Mouse (Mus musculus): ENCODE measurements around the gene Anxa6. TPM values are rescaled to one million over a fixed set of nuclear protein-coding genes. Genes with fewer than 3 reads are reported as not detected.

The Anxa6 gene
- polyA plus RNA-seq, 1 experiment from 2014 or later = 121 TPM

- H3K4me3 ChIP-seq = no peak overlapping the region
- no peaks in the 10 kb centered on the region for H3K9me3 ChIP-seq (replicated peaks)
- WGBS = 77% methylated on average over 3 of the region's 3 CpGs
- H3K36me3 ChIP-seq = peaks cover 10% of the 10 kb centered on the region
- no peaks in the 10 kb centered on the region for H3K4me1 ChIP-seq
- H3K27ac ChIP-seq = no peak overlapping the region
- ATAC-seq (ENCODE audit: low FRiP score) = no peak
- H3K4me2 ChIP-seq (replicated peaks) = no peak overlapping the region
- no peak overlapping the region for H3K9ac ChIP-seq
- H3K27me3 ChIP-seq = no peaks in the 10 kb centered on the region
Measured at GRCm38 (mm10) chr11:54985086-54985485, 48.2 kb downstream of the Anxa6 start.

- Histone ChIP-seq H3K4me2 (replicated peaks) (no peak overlapping the region), H3K4me3 (no peak overlapping the region), H3K9me3 (replicated peaks) (no peaks in the 10 kb centered on the region), H3K27ac (no peak overlapping the region), H3K36me3 (peaks cover 10% of the 10 kb centered on the region), H3K9ac (no peak overlapping the region), H3K4me1 (no peaks in the 10 kb centered on the region), H3K27me3 (no peaks in the 10 kb centered on the region)
- WGBS = 63% methylated on average over 4 of the region's 4 CpGs
- ATAC-seq (ENCODE audit: low FRiP score) = no peak
Measured at GRCm38 (mm10) chr11:54984581-54984980, 48.7 kb downstream of the Anxa6 start.

- H3K36me3 ChIP-seq = peaks cover 10% of the 10 kb centered on the region
- H3K27ac ChIP-seq = no peak overlapping the region
- no peak for ATAC-seq (ENCODE audit: low FRiP score)
- 3% methylated on average over 6 of the region's 6 CpGs for WGBS
- no peak overlapping the region for H3K4me2 ChIP-seq (replicated peaks)
- H3K27me3 ChIP-seq = no peaks in the 10 kb centered on the region
- H3K4me1 ChIP-seq = no peaks in the 10 kb centered on the region
- H3K9me3 ChIP-seq (replicated peaks) = no peaks in the 10 kb centered on the region
- H3K9ac ChIP-seq = no peak overlapping the region
- no peak overlapping the region for H3K4me3 ChIP-seq
Measured at GRCm38 (mm10) chr11:54984085-54984484, 49.2 kb downstream of the Anxa6 start.

- Histone ChIP-seq H3K27me3 (no peaks in the 10 kb centered on the region), H3K4me1 (no peaks in the 10 kb centered on the region), H3K27ac (no peak overlapping the region), H3K9me3 (replicated peaks) (no peaks in the 10 kb centered on the region), H3K4me3 (no peak overlapping the region), H3K36me3 (peaks cover 6% of the 10 kb centered on the region), H3K4me2 (replicated peaks) (no peak overlapping the region), H3K9ac (no peak overlapping the region)
- ATAC-seq (ENCODE audit: low FRiP score) = no peak
- 86% methylated on average over 6 of the region's 6 CpGs for WGBS
Measured at GRCm38 (mm10) chr11:54982520-54982919, 50.7 kb downstream of the Anxa6 start.

GRCm38 (mm10) chr11:54981630-54982029 lies 51.6 kb downstream of the Anxa6 start:
- H3K27ac ChIP-seq = no peak overlapping the region
- 94% methylated on average over 4 of the region's 4 CpGs for WGBS
- no peak overlapping the region for H3K9ac ChIP-seq
- peaks cover 6% of the 10 kb centered on the region for H3K36me3 ChIP-seq
- no peak overlapping the region for H3K4me2 ChIP-seq (replicated peaks)
- no peaks in the 10 kb centered on the region for H3K9me3 ChIP-seq (replicated peaks)
- H3K27me3 ChIP-seq = no peaks in the 10 kb centered on the region
- no peak overlapping the region for H3K4me3 ChIP-seq
- H3K4me1 ChIP-seq = no peaks in the 10 kb centered on the region
- no peak for ATAC-seq (ENCODE audit: low FRiP score)

GRCm38 (mm10) chr11:54977385-54977937 lies 55.8 kb downstream of the Anxa6 start:
- ATAC-seq (ENCODE audit: low FRiP score) = no peak
- 61% methylated on average over 6 of the region's 6 CpGs for WGBS
- H3K9me3 ChIP-seq (replicated peaks) = no peaks in the 10 kb centered on the region

GRCm38 (mm10) chr11:54976351-54976750 lies 56.9 kb downstream of the Anxa6 start:
- H3K9me3 ChIP-seq (replicated peaks) = no peaks in the 10 kb centered on the region
- H3K4me1 ChIP-seq = peaks cover 13% of the 10 kb centered on the region
- no peak overlapping the region for H3K27ac ChIP-seq
- H3K4me3 ChIP-seq = no peak overlapping the region
- no peak for ATAC-seq (ENCODE audit: low FRiP score)
- no peak overlapping the region for H3K9ac ChIP-seq
- WGBS = 96% methylated on average over 2 of the region's 2 CpGs
- no peaks in the 10 kb centered on the region for H3K27me3 ChIP-seq
- no peak overlapping the region for H3K4me2 ChIP-seq (replicated peaks)
- H3K36me3 ChIP-seq = peaks cover 2% of the 10 kb centered on the region

More at GRCm38 (mm10) chr11:54977385-54977937, 55.8 kb downstream of the Anxa6 start:
- H3K36me3 ChIP-seq = peaks cover 6% of the 10 kb centered on the region
- no peak overlapping the region for H3K4me2 ChIP-seq (replicated peaks)
- H3K9ac ChIP-seq = no peak overlapping the region
- H3K27me3 ChIP-seq = no peaks in the 10 kb centered on the region
- no peak overlapping the region for H3K27ac ChIP-seq
- H3K4me3 ChIP-seq = no peak overlapping the region
- peaks cover 13% of the 10 kb centered on the region for H3K4me1 ChIP-seq

GRCm38 (mm10) chr11:54975756-54976155 lies 57.5 kb downstream of the Anxa6 start:
- no peaks in the 10 kb centered on the region; the same call in 1 of the 2 replicates for H3K36me3 ChIP-seq
- no peak overlapping the region for H3K4me3 ChIP-seq
- H3K4me2 ChIP-seq (replicated peaks) = no peak overlapping the region
- WGBS = 92% methylated on average over 2 of the region's 2 CpGs
- ATAC-seq (ENCODE audit: low FRiP score) = no peak
- H3K27ac ChIP-seq = no peak overlapping the region
- H3K9ac ChIP-seq = no peak overlapping the region
- H3K9me3 ChIP-seq (replicated peaks) = no peaks in the 10 kb centered on the region
- no peaks in the 10 kb centered on the region for H3K27me3 ChIP-seq
- peaks cover 13% of the 10 kb centered on the region for H3K4me1 ChIP-seq

GRCm38 (mm10) chr11:54975340-54975739 lies 57.9 kb downstream of the Anxa6 start:
- Histone ChIP-seq H3K4me1 (peaks cover 13% of the 10 kb centered on the region), H3K4me3 (no peak overlapping the region), H3K36me3 (no peaks in the 10 kb centered on the region; the same call in 1 of the 2 replicates), H3K27me3 (no peaks in the 10 kb centered on the region), H3K9me3 (replicated peaks) (no peaks in the 10 kb centered on the region), H3K27ac (no peak overlapping the region), H3K9ac (no peak overlapping the region), H3K4me2 (replicated peaks) (no peak overlapping the region)
- 87% methylated on average over 5 of the region's 5 CpGs for WGBS
- no peak for ATAC-seq (ENCODE audit: low FRiP score)

GRCm38 (mm10) chr11:54974639-54975038 lies 58.6 kb downstream of the Anxa6 start:
- Histone ChIP-seq H3K4me1 (peaks cover 13% of the 10 kb centered on the region), H3K27me3 (no peaks in the 10 kb centered on the region), H3K9me3 (replicated peaks) (no peaks in the 10 kb centered on the region), H3K9ac (no peak overlapping the region), H3K27ac (no peak overlapping the region), H3K4me2 (replicated peaks) (no peak overlapping the region), H3K36me3 (no peaks in the 10 kb centered on the region; the same call in 1 of the 2 replicates), H3K4me3 (no peak overlapping the region)
- WGBS = 90% methylated on average over 4 of the region's 4 CpGs
- ATAC-seq (ENCODE audit: low FRiP score) = no peak

GRCm38 (mm10) chr11:54973481-54974212 lies 59.6 kb downstream of the Anxa6 start:
- no peak for ATAC-seq (ENCODE audit: low FRiP score)
- H3K9ac ChIP-seq = no peak overlapping the region; the same call in 1 of the 2 replicates
- no peak overlapping the region for H3K4me3 ChIP-seq
- no peaks in the 10 kb centered on the region for H3K27me3 ChIP-seq
- no peaks in the 10 kb centered on the region for H3K9me3 ChIP-seq (replicated peaks)
- WGBS = 51% methylated on average over 8 of the region's 8 CpGs
- no peaks in the 10 kb centered on the region for H3K36me3 ChIP-seq
- H3K4me1 ChIP-seq = peaks cover 13% of the 10 kb centered on the region
- no peak overlapping the region for H3K4me2 ChIP-seq (replicated peaks)
- no peak overlapping the region for H3K27ac ChIP-seq

- no peak for ATAC-seq (ENCODE audit: low FRiP score)
- no peak overlapping the region for H3K4me3 ChIP-seq
- no peak overlapping the region for H3K9ac ChIP-seq
- no peak overlapping the region for H3K4me2 ChIP-seq (replicated peaks)
- H3K27ac ChIP-seq = no peak overlapping the region
- 81% methylated on average over 4 of the region's 6 CpGs for WGBS
- no peaks in the 10 kb centered on the region for H3K36me3 ChIP-seq
- H3K9me3 ChIP-seq (replicated peaks) = no peaks in the 10 kb centered on the region
- H3K4me1 ChIP-seq = peaks cover 13% of the 10 kb centered on the region
- H3K27me3 ChIP-seq = no peaks in the 10 kb centered on the region
Measured at GRCm38 (mm10) chr11:54972789-54973188, 60.5 kb downstream of the Anxa6 start.

All from hindbrain, embryonic 12.5 days (tissue).